Mouse (Mus musculus): ENCODE measurements around the gene Mllt6. TPM values are rescaled to one million over a fixed set of nuclear protein-coding genes. Genes with fewer than 3 reads are reported as not detected.

Gene Mllt6
- polyA plus RNA-seq, 2 experiments: 0.22 to 1.0 TPM

DNA sequence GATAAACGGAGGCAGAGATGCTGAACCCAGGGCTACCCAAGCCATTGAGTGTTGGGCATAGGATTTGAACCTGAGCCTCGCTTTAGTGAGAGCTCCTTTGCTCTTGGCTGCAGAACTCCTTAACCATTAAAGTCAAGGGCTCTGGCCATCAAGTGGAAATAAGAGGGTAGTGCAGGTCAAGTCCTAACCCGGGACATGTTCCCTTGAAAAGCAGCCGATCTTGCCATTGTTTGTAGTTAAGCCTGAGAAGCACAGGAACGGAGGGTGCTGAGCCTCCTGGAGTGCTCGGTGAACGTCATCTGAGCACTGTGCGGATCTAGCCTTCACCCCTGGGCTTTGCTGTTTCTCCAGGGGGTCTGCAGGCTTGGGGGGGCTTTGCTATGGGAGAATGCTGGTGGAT, 14.6 kb downstream of the Mllt6 start:
- Histone ChIP-seq H3K4me2 (ENCODE audit: low read depth) (no peak overlapping the region), H3K9me3 (ENCODE audit: control insufficient read depth, low read length) (no peaks in the 10 kb centered on the region), H3K27me3 (ENCODE audit: control insufficient read depth, insufficient read depth, low read length) (no peaks in the 10 kb centered on the region), H3K36me3 (replicated peaks; ENCODE audit: control insufficient read depth, insufficient read depth, low read depth) (no peaks in the 10 kb centered on the region), H3K27ac (no peak overlapping the region), H3K4me1 (replicated peaks; ENCODE audit: control insufficient read depth in 2 of 2, insufficient read depth in 2 of 2, low read length in 1 of 2) (no peaks in the 10 kb centered on the region), H3K4me3 (ENCODE audit: insufficient read depth in 1 of 2, low read depth in 2 of 2, low read length in 2 of 2) (no peak overlapping the region), H3K9ac (replicated peaks) (no peak overlapping the region)
- TF ChIP-seq EP300 (IDR thresholded peaks at IDR 0.05; ENCODE audit: low read depth) (no peak), CTCF (IDR thresholded peaks at IDR 0.05; ENCODE audit: low read depth) (no peak)
- ATAC-seq (ENCODE audit: insufficient read depth): no peak
- WGBS (ENCODE audit: insufficient replicate concordance): 69% methylated on average over 8 of the region's 8 CpGs
- no peak for DNase-seq (ENCODE audit: low read depth in 3 of 3, low spot score in 3 of 3)

DNA sequence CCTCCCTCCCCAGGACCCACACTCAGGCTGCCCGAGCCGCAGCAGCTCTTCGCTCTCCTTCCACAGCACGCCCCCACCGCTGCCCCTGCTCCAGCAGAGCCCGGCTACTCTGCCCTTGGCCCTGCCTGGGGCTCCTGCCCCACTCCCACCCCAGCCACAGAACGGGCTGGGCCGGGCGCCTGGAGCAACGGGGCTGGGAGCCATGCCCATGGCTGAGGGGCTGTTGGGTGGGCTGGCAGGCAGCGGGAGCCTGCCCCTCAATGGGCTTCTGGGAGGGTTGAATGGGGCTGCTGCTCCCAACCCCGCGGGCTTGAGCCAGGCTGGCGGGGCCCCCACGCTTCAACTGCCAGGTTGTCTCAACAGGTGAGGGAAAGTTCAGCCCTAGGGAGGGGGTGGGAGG, 15.1 kb downstream of the Mllt6 start:
- Histone ChIP-seq H3K9ac (replicated peaks) (no peak overlapping the region), H3K4me2 (ENCODE audit: low read depth) (no peak overlapping the region), H3K9me3 (ENCODE audit: control insufficient read depth, low read length) (no peaks in the 10 kb centered on the region), H3K36me3 (replicated peaks; ENCODE audit: control insufficient read depth, insufficient read depth, low read depth) (no peaks in the 10 kb centered on the region), H3K27ac (no peak overlapping the region), H3K4me1 (replicated peaks; ENCODE audit: control insufficient read depth in 2 of 2, insufficient read depth in 2 of 2, low read length in 1 of 2) (no peaks in the 10 kb centered on the region), H3K27me3 (ENCODE audit: control insufficient read depth, insufficient read depth, low read length) (no peaks in the 10 kb centered on the region), H3K4me3 (ENCODE audit: insufficient read depth in 1 of 2, low read depth in 2 of 2, low read length in 2 of 2) (no peak overlapping the region)
- DNase-seq (ENCODE audit: low read depth in 3 of 3, low spot score in 3 of 3): no peak
- ATAC-seq (ENCODE audit: insufficient read depth): no peak
- no peak for TF ChIP-seq CTCF (IDR thresholded peaks at IDR 0.05; ENCODE audit: low read depth)
- TF ChIP-seq EP300 (IDR thresholded peaks at IDR 0.05; ENCODE audit: low read depth): no peak
- WGBS (ENCODE audit: insufficient replicate concordance): 79% methylated on average over 15 of the region's 15 CpGs

GRCm38 (mm10) chr11:97680430-97680829, 17.2 kb downstream of the Mllt6 start:
- Histone ChIP-seq H3K27ac (no peak overlapping the region), H3K4me2 (ENCODE audit: low read depth) (no peak overlapping the region), H3K9me3 (ENCODE audit: control insufficient read depth, low read length) (no peaks in the 10 kb centered on the region), H3K27me3 (ENCODE audit: control insufficient read depth, insufficient read depth, low read length) (no peaks in the 10 kb centered on the region), H3K9ac (replicated peaks) (no peak overlapping the region), H3K4me1 (replicated peaks; ENCODE audit: control insufficient read depth in 2 of 2, insufficient read depth in 2 of 2, low read length in 1 of 2) (no peaks in the 10 kb centered on the region), H3K36me3 (replicated peaks; ENCODE audit: control insufficient read depth, insufficient read depth, low read depth) (no peaks in the 10 kb centered on the region), H3K4me3 (ENCODE audit: insufficient read depth in 1 of 2, low read depth in 2 of 2, low read length in 2 of 2) (no peak overlapping the region)
- no peak for TF ChIP-seq EP300 (IDR thresholded peaks at IDR 0.05; ENCODE audit: low read depth)
- TF ChIP-seq CTCF (IDR thresholded peaks at IDR 0.05; ENCODE audit: low read depth): no peak
- ATAC-seq (ENCODE audit: insufficient read depth): no peak
- no peak for DNase-seq (ENCODE audit: low read depth in 3 of 3, low spot score in 3 of 3)
- 74% methylated on average over 12 of the region's 12 CpGs for WGBS (ENCODE audit: insufficient replicate concordance)

DNA sequence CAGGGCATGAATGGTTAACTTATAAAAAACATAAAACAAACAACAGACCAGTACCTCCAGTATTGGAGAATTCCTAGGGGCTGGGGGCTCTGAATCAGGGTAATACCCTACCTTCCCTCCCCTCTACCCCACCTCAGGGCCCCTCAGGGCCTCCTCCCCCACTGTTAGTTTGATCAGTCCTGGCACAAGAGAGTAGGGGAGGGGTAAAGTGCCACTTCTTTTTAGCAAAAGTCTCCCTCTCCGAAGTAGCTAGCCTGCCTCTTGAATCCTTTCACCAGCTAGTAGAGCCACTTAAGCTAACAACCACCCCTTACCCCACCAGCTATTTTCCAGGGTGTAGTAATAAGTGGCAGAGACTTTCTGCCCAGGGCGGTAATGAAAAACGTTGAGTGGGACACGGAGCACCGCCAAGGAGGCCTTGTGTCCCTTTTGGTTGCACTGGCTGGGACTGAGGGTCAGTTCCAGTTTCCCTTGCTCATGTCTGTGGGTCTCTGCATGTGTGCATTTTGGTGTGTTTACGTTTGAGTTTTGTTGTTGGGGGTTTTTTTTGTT, 19.4 kb downstream of the Mllt6 start:
- Histone ChIP-seq H3K4me3 (ENCODE audit: insufficient read depth in 1 of 2, low read depth in 2 of 2, low read length in 2 of 2) (no peak overlapping the region), H3K27ac (no peak overlapping the region), H3K9ac (replicated peaks) (no peak overlapping the region), H3K27me3 (ENCODE audit: control insufficient read depth, insufficient read depth, low read length) (no peaks in the 10 kb centered on the region), H3K36me3 (replicated peaks; ENCODE audit: control insufficient read depth, insufficient read depth, low read depth) (no peaks in the 10 kb centered on the region), H3K4me2 (ENCODE audit: low read depth) (no peak overlapping the region), H3K4me1 (replicated peaks; ENCODE audit: control insufficient read depth in 2 of 2, insufficient read depth in 2 of 2, low read length in 1 of 2) (peaks cover 0 to 6% of the 10 kb centered on the region in 2 experiments; a peak in 1 of 4 replicates), H3K9me3 (ENCODE audit: control insufficient read depth, low read length) (no peaks in the 10 kb centered on the region)
- no peak for DNase-seq (ENCODE audit: low read depth in 3 of 3, low spot score in 3 of 3)
- TF ChIP-seq EP300 (IDR thresholded peaks at IDR 0.05; ENCODE audit: low read depth) (no peak), CTCF (IDR thresholded peaks at IDR 0.05; ENCODE audit: low read depth) (no peak)
- no peak for ATAC-seq (ENCODE audit: insufficient read depth)
- WGBS (ENCODE audit: insufficient replicate concordance): 71% methylated on average over 6 of the region's 6 CpGs

- H3K9me3 ChIP-seq (ENCODE audit: control insufficient read depth, low read length): no peaks in the 10 kb centered on the region
- no peaks in the 10 kb centered on the region for H3K36me3 ChIP-seq (replicated peaks; ENCODE audit: control insufficient read depth, insufficient read depth, low read depth)
- no peak for ATAC-seq (ENCODE audit: insufficient read depth)
- WGBS (ENCODE audit: insufficient replicate concordance): 35% methylated on average over 6 of the region's 6 CpGs
- no peaks in the 10 kb centered on the region for H3K27me3 ChIP-seq (ENCODE audit: control insufficient read depth, insufficient read depth, low read length)
- no peak overlapping the region for H3K9ac ChIP-seq (replicated peaks)
- no peak overlapping the region for H3K4me2 ChIP-seq (ENCODE audit: low read depth)
- peaks cover 0 to 6% of the 10 kb centered on the region in 2 experiments; a peak in 1 of 4 replicates for H3K4me1 ChIP-seq (replicated peaks; ENCODE audit: control insufficient read depth in 2 of 2, insufficient read depth in 2 of 2, low read length in 1 of 2)
- no peak for TF ChIP-seq CTCF (IDR thresholded peaks at IDR 0.05; ENCODE audit: low read depth)
- no peak for TF ChIP-seq EP300 (IDR thresholded peaks at IDR 0.05; ENCODE audit: low read depth)
- DNase-seq (ENCODE audit: low read depth in 3 of 3, low spot score in 3 of 3): no peak
- no peak overlapping the region for H3K27ac ChIP-seq
- H3K4me3 ChIP-seq (ENCODE audit: insufficient read depth in 1 of 2, low read depth in 2 of 2, low read length in 2 of 2): no peak overlapping the region
Observed at GRCm38 (mm10) chr11:97684063-97684680, 21.0 kb downstream of the Mllt6 start.

Measured in liver, embryonic 14.5 days (tissue).